Mouse (Mus musculus) lung, postnatal 0 days (tissue): ENCODE data around the gene Gm45799. TPM values are rescaled to one million over a fixed set of nuclear protein-coding genes. Genes with fewer than 3 reads are reported as not detected.

Experiments
- ATAC-seq: fragments of 200-750 bp; cut with Nextera tagmentation; 2 replicates; pipeline ENCODE4 v1.8.0; 2017; ENCODE audit warnings: moderate library complexity
- DNase-seq: peaks from one replicate; pipeline ENCODE4 v3.0.0-alpha.2; 2016; ENCODE audit warnings: low spot score
- H3K27ac ChIP-seq: fragments of 300-500 bp; sonication (generic); 2 replicates; pipeline ENCODE4 v1.5.1; 2014; ENCODE audit warnings: antibody characterized with exemption, mild to moderate bottlenecking, low read length, mixed read lengths
- H3K27me3 ChIP-seq: fragments of 300-500 bp; sonication (generic); replicated peaks from 2 replicates; pipeline ENCODE4 v1.6.1; 2014; ENCODE audit warnings: low read length, mixed read lengths; ENCODE audit not compliant: insufficient read depth
- H3K36me3 ChIP-seq: fragments of 300-500 bp; sonication (generic); 2 replicates; pipeline ENCODE4 v1.6.1; 2014; ENCODE audit warnings: low read length, mixed read lengths; ENCODE audit not compliant: insufficient read depth
- H3K4me1 ChIP-seq: fragments of 300-500 bp; sonication (generic); 2 replicates; pipeline ENCODE4 v1.6.1; 2014; ENCODE audit warnings: antibody characterized with exemption, low read depth, low read length, mixed read lengths; ENCODE audit not compliant: insufficient read depth
- H3K4me2 ChIP-seq: fragments of 300-500 bp; sonication (generic); replicated peaks from 2 replicates; pipeline ENCODE4 v1.6.1; 2014; ENCODE audit warnings: low read depth, mild to moderate bottlenecking, low read length, moderate library complexity, mixed read lengths
- H3K4me3 ChIP-seq: fragments of 300-500 bp; sonication (generic); 2 replicates; pipeline ENCODE4 v1.5.1; 2014; ENCODE audit warnings: low read depth, low read length
- H3K9ac ChIP-seq: fragments of 300-500 bp; sonication (generic); replicated peaks from 2 replicates; pipeline ENCODE4 v1.6.1; 2014; ENCODE audit warnings: low read depth, mild to moderate bottlenecking
- H3K9me3 ChIP-seq: fragments of 300-500 bp; sonication (generic); 2 replicates; pipeline ENCODE4 v1.6.1; 2016; ENCODE audit warnings: low read length, mixed read lengths
- CTCF ChIP-seq: IDR thresholded peaks from 2 replicates; pipeline ENCODE4 v1.5.1; 2016; ENCODE audit warnings: antibody characterized with exemption, mild to moderate bottlenecking
- EP300 ChIP-seq: IDR thresholded peaks from 2 replicates; pipeline ENCODE4 v1.6.1; 2016; ENCODE audit warnings: antibody characterized with exemption, mild to moderate bottlenecking, control low read depth
- WGBS: fragments of 180-500 bp; shearing (Covaris S2); extraction: QIAGEN DNeasy Blood & Tissue Kit; methylation state at CpG from one replicate; pipeline ENCODE4 v1.1.7; 2014; 5-methylcytosine and 5-hydroxymethylcytosine counted together
- polyA plus RNA-seq: library from polyadenylated mRNA; unstranded; fragments of >200 nt; fragmentation: Nextera tagmentation; extraction: Ambion mirVana; gene quantifications from 2 replicates; pipeline ENCODE4 v1.2.1, GENCODE M21; 2015

Gene Gm45799
- polyA plus RNA-seq, 1 experiment from 2014 or later, result 53.1 TPM

DNA sequence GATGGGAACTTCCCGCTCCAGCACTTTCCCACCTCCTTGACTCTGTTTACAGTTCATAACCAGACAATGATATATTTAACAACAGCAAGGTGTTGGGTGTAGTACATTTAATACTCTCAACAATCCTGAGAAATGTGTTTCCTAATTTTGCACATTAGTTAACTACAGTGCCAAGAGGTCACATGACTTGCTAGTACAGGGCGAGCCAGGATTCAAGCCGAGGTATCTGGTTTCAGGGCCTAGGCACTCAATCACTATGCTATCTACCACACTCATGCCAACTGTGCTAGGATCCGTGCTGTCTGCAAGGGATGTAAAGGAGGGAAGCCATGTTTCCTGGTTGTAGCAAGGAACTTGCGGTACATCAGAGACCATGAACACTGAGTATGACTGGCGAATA is 23.8 kb upstream of the Gm45799 start:
- Histone ChIP-seq H3K4me2 (no peak overlapping the region), H3K4me1 (peaks cover 7% of the 10 kb centered on the region; the same call in 1 of the 2 replicates), H3K36me3 (peaks cover 52% of the 10 kb centered on the region), H3K9me3 (no peaks in the 10 kb centered on the region), H3K27ac (peak overlapping the region; percentile 68), H3K27me3 (no peaks in the 10 kb centered on the region), H3K9ac (no peak overlapping the region), H3K4me3 (no peak overlapping the region)
- DNase-seq, result no peak
- WGBS, result 62% methylated on average over 6 of the region's 6 CpGs
- TF ChIP-seq EP300 (no peak), CTCF (no peak)
- no peak for ATAC-seq

DNA sequence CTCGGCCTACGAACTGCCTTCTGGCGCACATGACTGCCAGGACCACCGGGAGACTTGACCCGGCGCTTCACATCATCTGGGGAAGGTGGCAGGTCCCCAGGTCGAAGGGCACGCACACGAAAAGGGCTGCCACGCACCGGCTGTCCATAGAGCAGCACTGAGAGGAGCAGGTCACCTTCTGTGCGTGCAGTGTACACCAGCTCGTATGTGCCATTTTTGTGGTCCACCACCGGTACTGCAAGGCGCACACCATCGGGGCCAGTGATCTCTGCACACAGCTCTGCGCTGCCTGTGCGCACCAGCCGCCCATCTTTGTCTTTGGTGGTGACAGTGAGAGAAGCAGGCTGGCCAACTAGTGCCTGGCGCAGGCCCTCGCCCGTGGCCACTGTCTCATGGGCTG is 22.5 kb upstream of the Gm45799 start:
- H3K4me1 ChIP-seq, result peaks cover 7% of the 10 kb centered on the region; the same call in 1 of the 2 replicates
- 95% methylated on average over 22 of the region's 22 CpGs for WGBS
- no peaks in the 10 kb centered on the region for H3K27me3 ChIP-seq
- DNase-seq, result no peak
- ATAC-seq, result no peak
- H3K4me2 ChIP-seq, result no peak overlapping the region
- peaks cover 48% of the 10 kb centered on the region for H3K36me3 ChIP-seq
- no peaks in the 10 kb centered on the region for H3K9me3 ChIP-seq
- H3K9ac ChIP-seq, result no peak overlapping the region
- no peak overlapping the region for H3K27ac ChIP-seq
- TF ChIP-seq CTCF, result no peak
- TF ChIP-seq EP300, result no peak
- H3K4me3 ChIP-seq, result no peak overlapping the region

DNA sequence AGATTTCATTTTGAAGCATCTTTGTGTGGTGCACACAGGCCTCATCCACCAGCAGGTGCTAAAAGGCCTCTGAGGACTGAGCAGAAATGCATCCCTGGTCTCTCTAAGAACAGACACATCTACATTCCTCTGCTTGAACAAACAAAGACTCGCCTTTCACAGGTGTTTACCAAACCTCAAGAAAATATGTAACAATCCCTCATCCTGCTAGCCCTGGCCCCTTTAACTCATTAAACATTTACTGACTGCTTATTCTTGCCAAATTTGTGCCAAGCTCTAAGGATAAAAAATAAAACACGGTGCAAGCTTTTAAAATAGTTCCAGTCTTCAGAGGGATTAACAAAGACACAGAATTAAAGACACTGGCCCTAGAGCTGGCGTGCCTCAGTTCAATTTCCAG is 20.7 kb upstream of the Gm45799 start:
- H3K9ac ChIP-seq, result no peak overlapping the region
- TF ChIP-seq CTCF, result peak; percentile 36; the same call in 1 of the 2 replicates
- peak; percentile 89 for TF ChIP-seq EP300
- H3K9me3 ChIP-seq, result no peaks in the 10 kb centered on the region
- ATAC-seq (peak; percentile 43), DNase-seq (peak; percentile 73)
- WGBS, result 49% methylated on average over 3 of the region's 3 CpGs
- no peak overlapping the region for H3K4me2 ChIP-seq
- peaks cover 40% of the 10 kb centered on the region for H3K36me3 ChIP-seq
- peak overlapping the region; percentile 86 for H3K27ac ChIP-seq
- H3K4me3 ChIP-seq, result no peak overlapping the region
- H3K27me3 ChIP-seq, result no peaks in the 10 kb centered on the region
- H3K4me1 ChIP-seq, result peaks cover 7% of the 10 kb centered on the region; the same call in 1 of the 2 replicates

DNA sequence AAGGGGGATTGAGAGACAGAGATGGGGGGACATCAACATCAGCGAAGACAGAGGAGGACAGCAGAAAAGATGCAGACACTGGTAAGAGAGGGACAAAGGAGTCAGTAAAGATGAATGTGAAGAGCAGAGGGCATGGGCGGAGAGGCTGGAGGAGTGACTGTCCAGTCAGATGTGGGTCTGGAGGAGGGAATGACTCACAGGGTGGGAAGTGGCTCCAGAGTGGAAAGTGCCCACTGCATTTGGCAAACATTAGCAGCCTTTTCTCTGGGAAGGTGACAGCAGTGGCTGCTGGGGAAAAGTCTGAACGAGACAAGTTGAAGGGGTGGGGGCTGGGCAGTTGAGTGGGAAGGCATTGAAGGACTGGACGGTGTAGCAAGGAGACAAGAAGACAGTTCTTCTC is 19.3 kb upstream of the Gm45799 start:
- TF ChIP-seq EP300 (peak; percentile 81), CTCF (no peak)
- Histone ChIP-seq H3K4me2 (peak overlapping the region; percentile 17; the same call in 1 of the 2 replicates), H3K27ac (peak overlapping the region; percentile 96), H3K9me3 (no peaks in the 10 kb centered on the region), H3K27me3 (no peaks in the 10 kb centered on the region), H3K9ac (no peak overlapping the region), H3K4me1 (peaks cover 10% of the 10 kb centered on the region), H3K4me3 (no peak overlapping the region), H3K36me3 (peaks cover 26% of the 10 kb centered on the region)
- ATAC-seq (peak; percentile 82), DNase-seq (peak; percentile 91)
- WGBS, result 58% methylated on average over 4 of the region's 4 CpGs

DNA sequence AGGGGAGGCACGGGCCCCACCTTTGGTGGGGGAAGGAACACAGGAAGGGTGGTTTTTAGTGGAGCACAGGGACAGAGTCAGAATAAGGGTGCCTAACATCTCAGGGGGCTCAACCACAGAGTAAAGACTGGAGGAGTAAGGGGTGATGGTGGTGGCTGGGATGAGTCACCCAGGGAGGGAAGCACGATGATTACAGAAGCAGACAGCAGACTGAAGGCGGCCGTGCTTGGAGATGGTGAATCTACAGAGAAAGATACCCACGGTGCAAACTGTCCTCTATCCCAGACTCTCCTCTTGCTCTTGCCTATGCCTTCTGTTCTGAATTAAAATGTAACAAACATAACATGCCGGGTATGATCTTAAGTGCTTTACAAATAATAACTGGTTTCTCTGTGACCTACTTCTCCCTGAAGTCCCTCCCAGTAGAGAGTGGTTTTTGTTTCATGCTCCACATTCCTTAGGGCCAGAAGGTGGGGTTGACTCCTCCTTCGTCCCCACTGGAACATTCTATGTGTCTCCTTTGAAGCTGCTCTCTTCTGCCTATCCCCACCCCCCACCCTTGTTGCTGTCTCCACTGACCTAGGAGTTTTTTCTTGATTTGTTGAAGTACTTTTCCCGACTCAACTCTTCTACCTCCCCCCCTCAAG is 18.6 kb upstream of the Gm45799 start:
- Histone ChIP-seq H3K27ac (peak overlapping the region; percentile 96), H3K36me3 (peaks cover 25% of the 10 kb centered on the region), H3K9ac (no peak overlapping the region), H3K4me2 (peak overlapping the region; percentile 17), H3K4me3 (no peak overlapping the region), H3K27me3 (no peaks in the 10 kb centered on the region), H3K4me1 (peaks cover 10% of the 10 kb centered on the region), H3K9me3 (no peaks in the 10 kb centered on the region)
- 44% methylated on average over 8 of the region's 8 CpGs for WGBS
- ATAC-seq (peak; percentile 85), DNase-seq (peak; percentile 93)
- TF ChIP-seq EP300 (peak; percentile 97), CTCF (no peak)

DNA sequence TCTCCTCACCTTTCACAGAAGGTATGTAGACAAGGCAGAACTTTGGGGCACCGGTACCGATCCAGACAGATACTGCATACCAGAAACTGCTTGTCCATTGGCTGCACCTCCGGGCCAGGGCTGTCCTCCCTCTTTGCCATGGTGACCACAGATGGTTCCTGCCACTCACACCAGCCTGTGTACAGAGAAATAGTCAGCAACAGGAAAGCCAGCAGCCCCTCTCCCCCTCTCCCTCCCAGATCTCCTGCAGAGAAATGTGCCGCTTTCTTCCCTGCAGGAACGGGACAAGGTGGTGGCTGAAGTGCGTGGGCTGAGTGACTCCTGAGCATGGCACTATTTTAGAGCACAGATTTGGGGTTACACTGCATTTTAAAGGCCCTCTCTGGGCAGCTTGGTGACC is 15.0 kb upstream of the Gm45799 start:
- Histone ChIP-seq H3K9me3 (no peaks in the 10 kb centered on the region), H3K27me3 (no peaks in the 10 kb centered on the region), H3K4me3 (no peak overlapping the region), H3K27ac (0 out of 2 replicates have a peak overlapping the region, but pooled peaks have one; percentile 57), H3K36me3 (no peaks in the 10 kb centered on the region), H3K9ac (no peak overlapping the region), H3K4me2 (no peak overlapping the region), H3K4me1 (peaks cover 20% of the 10 kb centered on the region)
- ATAC-seq (no peak), DNase-seq (peak; percentile 51)
- no peak for TF ChIP-seq CTCF
- TF ChIP-seq EP300, result no peak
- 35% methylated on average over 6 of the region's 6 CpGs for WGBS
